Mouse (Mus musculus): ENCODE data around the gene Tpx2. TPM values are rescaled to one million over a fixed set of nuclear protein-coding genes. Genes with fewer than 3 reads are reported as not detected.

Tpx2 gene
- total and polyA plus RNA-seq, 3 experiments: 0.18 to 1.1 (median 0.75) TPM

DNA sequence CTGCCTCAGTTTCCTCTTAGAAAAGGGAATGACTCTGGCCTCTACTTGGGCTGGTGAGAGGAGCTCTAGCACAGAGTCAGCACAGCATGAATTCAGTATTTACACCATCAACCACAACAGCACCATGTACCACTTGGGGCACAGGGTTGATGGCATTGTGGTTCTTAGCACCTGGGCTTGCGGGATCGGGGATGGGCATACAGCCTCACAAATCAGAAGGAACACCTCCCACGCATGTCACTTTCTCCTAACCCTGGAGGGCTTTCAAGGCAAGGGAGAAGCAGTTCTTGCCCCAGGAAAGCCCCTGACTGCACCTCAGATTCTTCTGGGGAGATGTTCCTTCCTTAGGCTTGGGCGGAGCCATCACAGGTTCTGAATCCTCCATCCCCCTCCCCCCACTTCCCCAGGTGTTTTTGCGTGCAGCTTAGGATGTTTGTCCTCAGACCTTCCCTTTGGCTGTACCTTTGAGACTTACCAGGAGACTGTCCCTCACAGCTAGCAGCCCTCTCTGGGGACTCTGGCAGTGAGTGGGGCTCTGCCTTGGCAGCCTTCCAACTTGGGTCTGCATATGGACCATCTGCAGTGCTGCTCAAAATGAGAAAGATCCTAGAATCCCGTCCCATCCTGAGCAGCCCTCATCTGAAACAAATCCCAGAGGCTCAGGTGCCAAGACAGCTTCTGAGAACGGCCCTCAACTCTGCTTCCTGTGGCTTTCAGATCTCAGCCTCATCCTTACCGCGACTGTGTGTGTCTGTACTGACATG, 58.7 kb downstream of the Tpx2 start:
- Histone ChIP-seq H3K4me1 (ENCODE audit: control insufficient read depth, insufficient read depth, low read length) (peaks cover 7% of the 10 kb centered on the region), H3K27ac (peak overlapping the region; percentile 82), H3K4me3 (no peak overlapping the region), H3K9ac (ENCODE audit: low read depth, low read length) (no peak overlapping the region), H3K36me3 (ENCODE audit: control insufficient read depth, insufficient read depth, low read length) (no peaks in the 10 kb centered on the region), H3K79me2 (replicated peaks; ENCODE audit: control insufficient read depth, insufficient read depth, low read length) (no peaks in the 10 kb centered on the region), H3K27me3 (ENCODE audit: control insufficient read depth, insufficient read depth, low read length) (no peaks in the 10 kb centered on the region)
- DNase-seq: no peak
- 52% methylated on average over 9 of the region's 9 CpGs for WGBS
- TF ChIP-seq POLR2A (IDR thresholded peaks at IDR 0.05; ENCODE audit: insufficient read depth, low read depth, low read length) (no peak), CTCF (IDR thresholded peaks at IDR 0.05) (no peak), EP300 (IDR thresholded peaks at IDR 0.05; ENCODE audit: insufficient read depth, low read depth, low read length) (no peak)
- intact Hi-C loops (cut with DNase I): loop anchor here (5.0 kb wide), 1 partner anchor 36 kb away; no protein-coding TSS in a partner anchor

DNA sequence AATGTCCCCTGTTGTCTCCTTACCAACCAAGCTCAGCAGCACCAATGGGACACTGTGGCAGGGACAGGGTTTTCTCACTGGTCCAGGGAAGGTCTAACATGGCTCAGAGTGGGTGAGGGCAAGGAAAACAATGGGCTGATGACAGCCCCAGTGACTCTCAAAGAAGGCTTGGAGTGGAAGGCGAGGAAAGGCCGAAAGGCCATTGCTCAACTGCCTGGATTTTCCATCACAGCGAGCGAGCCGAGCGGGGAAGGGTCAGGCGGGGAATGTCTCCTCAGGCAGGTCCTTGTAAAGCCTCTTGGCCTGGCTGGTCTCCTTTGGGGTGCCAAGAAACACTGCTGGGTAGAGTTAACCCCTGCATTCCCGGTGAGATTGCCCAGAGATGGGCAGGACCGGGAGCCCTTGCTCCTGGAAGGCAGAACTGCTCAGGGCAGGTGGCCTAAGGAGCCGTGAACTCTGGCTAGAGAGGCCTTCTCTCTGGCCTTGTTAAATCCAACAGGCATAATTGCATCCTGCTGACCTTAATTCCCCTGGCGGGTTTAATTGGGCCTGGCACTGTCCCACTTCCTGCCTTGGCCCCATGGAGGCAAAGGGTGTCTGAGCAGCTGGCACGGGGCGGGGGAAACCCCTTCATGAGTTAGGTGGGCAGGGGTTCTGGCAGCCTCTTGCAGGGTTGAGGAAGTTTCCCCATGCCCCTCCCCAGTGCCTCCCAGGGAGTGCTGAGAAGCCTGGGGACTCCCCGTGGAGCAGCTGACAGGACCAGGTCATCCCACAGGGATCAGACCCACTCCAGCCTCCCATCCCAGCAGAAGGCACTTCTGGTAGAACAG, 59.6 kb downstream of the Tpx2 start:
- WGBS: 50% methylated on average over 14 of the region's 14 CpGs
- TF ChIP-seq CTCF (IDR thresholded peaks at IDR 0.05) (no peak), EP300 (IDR thresholded peaks at IDR 0.05; ENCODE audit: insufficient read depth, low read depth, low read length) (no peak), POLR2A (IDR thresholded peaks at IDR 0.05; ENCODE audit: insufficient read depth, low read depth, low read length) (no peak)
- H3K27ac ChIP-seq: no peak overlapping the region; the same call in 1 of the 2 replicates
- H3K4me3 ChIP-seq: no peak overlapping the region
- H3K27me3 ChIP-seq (ENCODE audit: control insufficient read depth, insufficient read depth, low read length): no peaks in the 10 kb centered on the region
- no peak for DNase-seq
- no peaks in the 10 kb centered on the region for H3K79me2 ChIP-seq (replicated peaks; ENCODE audit: control insufficient read depth, insufficient read depth, low read length)
- no peaks in the 10 kb centered on the region for H3K36me3 ChIP-seq (ENCODE audit: control insufficient read depth, insufficient read depth, low read length)
- peaks cover 7% of the 10 kb centered on the region for H3K4me1 ChIP-seq (ENCODE audit: control insufficient read depth, insufficient read depth, low read length)
- intact Hi-C loops (cut with DNase I): loop anchor here (5.0 kb wide), 1 partner anchor 35 kb away; no protein-coding TSS in a partner anchor
- no peak overlapping the region for H3K9ac ChIP-seq (ENCODE audit: low read depth, low read length)

DNA sequence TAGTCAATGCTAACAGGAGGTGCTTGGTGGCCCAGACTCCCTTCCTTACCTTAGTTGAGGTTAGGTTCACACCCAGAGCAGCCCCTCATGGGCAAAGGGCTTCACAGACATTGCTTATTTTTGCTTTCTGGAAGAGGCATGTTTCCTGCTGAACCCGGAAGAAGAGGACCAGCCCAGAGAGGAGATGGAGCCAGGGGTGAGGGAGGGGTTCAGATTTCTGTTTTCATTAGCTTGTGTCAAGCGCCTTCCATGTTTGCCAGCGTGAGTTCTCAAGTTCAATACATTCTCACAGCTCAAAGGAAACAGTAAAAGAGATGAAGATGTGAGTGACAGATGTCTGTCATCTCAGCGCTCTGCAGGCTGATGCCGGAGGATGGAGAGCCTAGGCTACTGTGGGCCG, 62.1 kb downstream of the Tpx2 start:
- 74% methylated on average over 6 of the region's 6 CpGs for WGBS
- Histone ChIP-seq H3K27ac (no peak overlapping the region), H3K4me1 (ENCODE audit: control insufficient read depth, insufficient read depth, low read length) (peaks cover 7% of the 10 kb centered on the region), H3K27me3 (ENCODE audit: control insufficient read depth, insufficient read depth, low read length) (no peaks in the 10 kb centered on the region), H3K9ac (ENCODE audit: low read depth, low read length) (no peak overlapping the region), H3K36me3 (ENCODE audit: control insufficient read depth, insufficient read depth, low read length) (no peaks in the 10 kb centered on the region), H3K79me2 (replicated peaks; ENCODE audit: control insufficient read depth, insufficient read depth, low read length) (no peaks in the 10 kb centered on the region), H3K4me3 (no peak overlapping the region)
- intact Hi-C loops (cut with DNase I): loop anchor here (5.0 kb wide), 1 partner anchor 32 kb away; no protein-coding TSS in a partner anchor
- DNase-seq: no peak
- TF ChIP-seq POLR2A (IDR thresholded peaks at IDR 0.05; ENCODE audit: insufficient read depth, low read depth, low read length): no peak
- no peak for TF ChIP-seq EP300 (IDR thresholded peaks at IDR 0.05; ENCODE audit: insufficient read depth, low read depth, low read length)
- TF ChIP-seq CTCF (IDR thresholded peaks at IDR 0.05): no peak

DNA sequence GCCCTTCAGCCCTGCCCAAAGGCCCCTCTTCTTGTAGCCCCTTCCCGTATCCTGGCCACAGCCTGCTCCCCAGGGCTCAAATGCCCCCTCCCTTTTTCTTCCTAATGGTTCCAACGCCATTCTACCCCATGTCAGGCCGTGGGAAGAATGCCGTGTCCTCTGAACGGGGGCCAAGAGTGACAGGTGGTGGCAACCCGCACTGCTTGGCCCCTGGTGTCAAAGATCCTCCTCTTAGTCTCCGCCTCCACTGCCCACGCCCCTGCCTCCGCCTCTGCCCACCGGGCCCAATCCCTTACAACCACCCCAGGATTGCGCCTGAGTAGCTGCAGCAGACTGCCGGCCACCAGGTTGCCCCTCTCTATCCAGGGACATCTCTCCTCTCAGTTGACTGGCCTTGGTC, 63.3 kb downstream of the Tpx2 start, which contains the start of gene Mylk2:
Gene Mylk2, plus strand, starts transcription at position 322 of the 400 bp plus-strand sequence.
- no peaks in the 10 kb centered on the region for H3K79me2 ChIP-seq (replicated peaks; ENCODE audit: control insufficient read depth, insufficient read depth, low read length)
- DNase-seq: no peak
- no peak within 1 kb of the TSS for H3K4me3 ChIP-seq
- TF ChIP-seq EP300 (IDR thresholded peaks at IDR 0.05; ENCODE audit: insufficient read depth, low read depth, low read length) (no peak), CTCF (IDR thresholded peaks at IDR 0.05) (no peak), POLR2A (IDR thresholded peaks at IDR 0.05; ENCODE audit: insufficient read depth, low read depth, low read length) (no peak)
- intact Hi-C loops (cut with DNase I): no loop called here
- H3K4me1 ChIP-seq (ENCODE audit: control insufficient read depth, insufficient read depth, low read length): peaks cover 5% of the 10 kb centered on the region
- WGBS: 36% methylated on average over 12 of the region's 12 CpGs
- H3K27ac ChIP-seq: no peak within 1 kb of the TSS
- H3K9ac ChIP-seq (ENCODE audit: low read depth, low read length): no peak within 1 kb of the TSS
- no peaks in the 10 kb centered on the region for H3K36me3 ChIP-seq (ENCODE audit: control insufficient read depth, insufficient read depth, low read length)
- H3K27me3 ChIP-seq (ENCODE audit: control insufficient read depth, insufficient read depth, low read length): no peaks in the 10 kb centered on the region

DNA sequence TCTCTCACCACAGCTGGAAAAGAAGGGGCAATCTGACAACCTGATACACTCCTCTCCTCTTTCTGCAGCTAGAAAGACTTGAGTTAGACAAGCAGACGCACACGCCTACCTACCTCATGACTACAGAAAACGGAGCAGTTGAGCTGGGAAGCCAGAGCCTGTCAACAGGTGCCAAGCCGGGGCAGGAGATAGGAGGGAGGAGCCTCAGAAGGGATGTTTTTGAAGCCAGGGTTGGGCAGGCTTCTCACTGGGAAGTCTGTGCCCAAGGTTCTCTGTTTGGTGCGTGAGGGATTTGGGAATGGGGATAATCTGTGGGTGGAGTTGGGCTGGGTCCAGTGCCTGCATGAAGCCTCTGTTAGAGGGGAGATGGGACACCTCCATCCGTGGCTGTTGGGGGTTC, 63.7 kb downstream of the Tpx2 start:
- Histone ChIP-seq H3K36me3 (ENCODE audit: control insufficient read depth, insufficient read depth, low read length) (no peaks in the 10 kb centered on the region), H3K27ac (no peak overlapping the region), H3K9ac (ENCODE audit: low read depth, low read length) (no peak overlapping the region), H3K79me2 (replicated peaks; ENCODE audit: control insufficient read depth, insufficient read depth, low read length) (no peaks in the 10 kb centered on the region), H3K4me1 (ENCODE audit: control insufficient read depth, insufficient read depth, low read length) (peaks cover 3% of the 10 kb centered on the region; the same call in 1 of the 2 replicates), H3K27me3 (ENCODE audit: control insufficient read depth, insufficient read depth, low read length) (no peaks in the 10 kb centered on the region), H3K4me3 (no peak overlapping the region)
- intact Hi-C loops (cut with DNase I): no loop called here
- 36% methylated on average over 6 of the region's 6 CpGs for WGBS
- no peak for DNase-seq
- TF ChIP-seq POLR2A (IDR thresholded peaks at IDR 0.05; ENCODE audit: insufficient read depth, low read depth, low read length) (no peak), CTCF (IDR thresholded peaks at IDR 0.05) (no peak), EP300 (IDR thresholded peaks at IDR 0.05; ENCODE audit: insufficient read depth, low read depth, low read length) (no peak)

All from heart, adult 2 months (tissue).